Mouse (Mus musculus) brain, embryonic 14.5 days (tissue): ENCODE data around the gene Scrn1. TPM values are rescaled to one million over a fixed set of nuclear protein-coding genes. Genes with fewer than 3 reads are reported as not detected.
A peak's percentile ranks its signal among the peaks of the same experiment; 100 is the strongest.

Experiments
- DNase-seq: peaks from one replicate; pipeline ENCODE4 v3.0.0-alpha.2; 2011; ENCODE audit warnings: low read depth
- CTCF ChIP-seq: fragments of 200-500 bp; IDR thresholded peaks from 2 replicates; pipeline ENCODE4 v1.5.1; 2012; ENCODE audit warnings: inconsistent platforms, mild to moderate bottlenecking, moderate library complexity, borderline replicate concordance; ENCODE audit not compliant: insufficient read depth, insufficient read length; ENCODE audit errors: extremely low read depth
- POLR2A ChIP-seq: fragments of 200-500 bp; IDR thresholded peaks from 2 replicates; pipeline ENCODE4 v1.6.1; 2012; ENCODE audit warnings: mild to moderate bottlenecking, inconsistent platforms, borderline replicate concordance; ENCODE audit not compliant: poor library complexity, insufficient read depth, insufficient read length, severe bottlenecking; ENCODE audit errors: extremely low read depth
- polyA plus RNA-seq: library from polyadenylated mRNA; depleted of rRNA; stranded (reverse); fragments of >200 nt; gene quantifications from 2 replicates; pipeline ENCODE4 v1.2.3, GENCODE M21; 2012

Scrn1 gene
- polyA plus RNA-seq, 1 experiment, result 92.9 TPM

- DNase-seq, result no peak
- TF ChIP-seq CTCF, result no peak
These were observed 60.0 kb downstream of the Scrn1 start for GRCm38 (mm10) chr6:54506318-54506717.

GRCm38 (mm10) chr6:54502661-54503115 lies 63.6 kb downstream of the Scrn1 start:
- TF ChIP-seq CTCF, result no peak
- no peak for TF ChIP-seq POLR2A
- DNase-seq, result no peak

- no peak for TF ChIP-seq CTCF
- no peak for TF ChIP-seq POLR2A
These were observed 70.1 kb downstream of the Scrn1 start for GRCm38 (mm10) chr6:54496214-54496613.

GRCm38 (mm10) chr6:54494612-54495398 lies 71.5 kb downstream of the Scrn1 start:
- DNase-seq, result no peak
- no peak for TF ChIP-seq CTCF
- no peak for TF ChIP-seq POLR2A

More at GRCm38 (mm10) chr6:54496214-54496613, 70.1 kb downstream of the Scrn1 start:
- no peak for DNase-seq

GRCm38 (mm10) chr6:54494097-54494496 lies 72.2 kb downstream of the Scrn1 start:
- no peak for DNase-seq
- TF ChIP-seq POLR2A, result no peak

GRCm38 (mm10) chr6:54491074-54491473 lies 75.2 kb downstream of the Scrn1 start:
- no peak for TF ChIP-seq POLR2A
- TF ChIP-seq CTCF, result no peak
- no peak for DNase-seq

- no peak for DNase-seq
- TF ChIP-seq POLR2A (no peak), CTCF (no peak)
These were observed 80.2 kb downstream of the Scrn1 start for GRCm38 (mm10) chr6:54485973-54486569.

- DNase-seq, result peak; percentile 28
- no peak for TF ChIP-seq POLR2A
- no peak for TF ChIP-seq CTCF
These were observed 80.8 kb downstream of the Scrn1 start for GRCm38 (mm10) chr6:54485435-54485901.

GRCm38 (mm10) chr6:54485000-54485399 lies 81.3 kb downstream of the Scrn1 start:
- DNase-seq, result peak; percentile 40
- TF ChIP-seq CTCF (no peak), POLR2A (no peak)

GRCm38 (mm10) chr6:54481390-54482112 lies 84.7 kb downstream of the Scrn1 start:
- TF ChIP-seq CTCF (no peak), POLR2A (no peak)
- no peak for DNase-seq

- DNase-seq, result peak; percentile 79
These were observed 87.5 kb downstream of the Scrn1 start for GRCm38 (mm10) chr6:54478646-54479324.

More at GRCm38 (mm10) chr6:54478646-54479324, 87.5 kb downstream of the Scrn1 start:
- no peak for TF ChIP-seq POLR2A
- TF ChIP-seq CTCF, result peak; percentile 51; the same call in 1 of the 2 replicates
